Mouse (Mus musculus): ENCODE data around the gene Smyd3.

Gene Smyd3

DNA sequence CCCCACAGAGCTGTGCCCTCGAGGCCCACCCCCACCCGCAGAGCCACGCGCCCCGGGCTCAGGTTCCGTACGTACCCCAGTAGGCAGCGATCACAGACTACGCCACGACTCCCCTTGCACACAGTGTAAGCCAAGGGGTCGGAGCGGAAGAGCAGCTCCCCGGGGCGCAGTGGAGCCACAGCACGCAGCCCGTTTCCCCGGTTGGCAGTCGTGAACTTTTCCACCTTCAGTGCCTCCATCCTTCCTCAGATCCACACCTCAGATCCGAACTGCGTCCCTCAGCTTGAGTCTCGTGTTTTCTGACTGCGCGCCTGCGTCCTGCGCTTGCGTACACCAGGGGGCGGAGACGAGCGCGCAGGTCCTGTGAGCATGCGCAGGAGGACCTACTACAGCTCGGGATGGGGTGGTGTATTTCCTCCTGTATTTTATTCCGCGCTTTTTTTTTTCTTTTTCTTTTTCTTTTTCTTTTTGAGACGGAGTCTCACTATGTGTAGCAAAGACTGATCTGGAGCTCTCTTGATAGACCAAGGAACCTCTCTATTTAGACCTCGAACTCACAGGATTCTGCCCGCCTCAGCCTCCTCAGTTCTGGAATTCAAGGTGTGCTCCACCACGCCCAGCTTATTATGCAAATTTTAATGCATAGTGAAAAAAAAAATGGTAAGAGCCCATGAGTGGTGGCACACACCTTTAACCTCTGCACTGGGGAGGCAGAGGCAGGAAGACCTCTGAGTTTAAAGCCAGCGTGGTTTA lies at the start of gene Smyd3:
Gene Smyd3 (minus strand): TSS at position 329 of the 753 bp plus-strand sequence.
- DNase-seq (ENCODE audit: low read depth, low spot score): peak; percentile 94

DNA sequence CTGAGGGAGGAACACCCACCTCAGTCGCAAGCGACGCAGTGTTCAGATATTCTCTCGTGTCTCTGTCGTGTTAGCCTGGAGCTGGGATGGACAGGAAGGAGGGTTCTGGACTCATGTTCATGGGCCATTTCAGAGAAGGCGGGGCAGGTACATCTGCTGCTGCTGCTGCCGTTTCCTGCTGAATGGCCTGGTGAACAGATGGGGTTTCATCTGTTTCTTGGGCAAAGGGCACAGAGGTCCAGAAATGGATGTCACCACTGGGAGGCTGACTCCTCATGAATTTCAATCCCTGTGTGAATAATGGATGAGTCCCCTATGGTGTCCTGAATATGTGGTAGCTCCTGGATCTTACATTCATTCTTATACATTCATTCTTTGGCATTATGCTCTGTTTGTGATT lies 49.7 kb upstream of the Smyd3 start:
- no peak for DNase-seq (ENCODE audit: low read depth, low spot score)

GRCm38 (mm10) chr1:179563926-179564325 lies 46.1 kb upstream of the Smyd3 start:
- DNase-seq (ENCODE audit: low read depth, low spot score): no peak

GRCm38 (mm10) chr1:179563211-179563610 lies 45.4 kb upstream of the Smyd3 start:
- peak; percentile 33 for DNase-seq (ENCODE audit: low read depth, low spot score)

DNA sequence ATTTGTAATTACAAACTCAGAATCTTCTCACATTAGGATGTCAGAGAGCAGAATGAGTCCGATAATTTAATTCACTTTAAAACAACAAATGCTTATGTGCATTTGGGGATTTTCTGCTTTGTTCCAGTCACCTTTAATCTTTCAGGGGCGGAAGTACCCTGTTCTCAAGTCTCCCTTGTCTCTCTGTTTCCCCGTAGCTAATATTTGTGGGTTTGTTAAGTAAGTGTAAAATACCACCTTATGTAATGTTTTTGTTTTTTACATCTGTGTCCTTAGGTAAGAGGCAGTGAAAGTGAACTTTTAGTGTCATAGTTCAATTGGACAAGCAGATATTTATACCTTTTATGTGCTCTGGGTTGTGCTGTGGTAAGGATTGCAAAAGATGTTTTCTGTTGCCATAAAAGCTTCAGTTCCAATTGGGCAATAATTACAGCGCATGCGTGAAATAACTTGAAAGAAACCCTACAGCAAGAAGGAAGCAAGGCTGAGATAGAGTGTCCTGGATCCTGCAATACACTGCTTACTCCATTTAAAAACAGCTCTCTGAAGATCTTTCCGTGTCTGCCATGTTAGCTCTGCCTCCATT lies 43.1 kb upstream of the Smyd3 start:
- no peak for DNase-seq (ENCODE audit: low read depth, low spot score)

DNA sequence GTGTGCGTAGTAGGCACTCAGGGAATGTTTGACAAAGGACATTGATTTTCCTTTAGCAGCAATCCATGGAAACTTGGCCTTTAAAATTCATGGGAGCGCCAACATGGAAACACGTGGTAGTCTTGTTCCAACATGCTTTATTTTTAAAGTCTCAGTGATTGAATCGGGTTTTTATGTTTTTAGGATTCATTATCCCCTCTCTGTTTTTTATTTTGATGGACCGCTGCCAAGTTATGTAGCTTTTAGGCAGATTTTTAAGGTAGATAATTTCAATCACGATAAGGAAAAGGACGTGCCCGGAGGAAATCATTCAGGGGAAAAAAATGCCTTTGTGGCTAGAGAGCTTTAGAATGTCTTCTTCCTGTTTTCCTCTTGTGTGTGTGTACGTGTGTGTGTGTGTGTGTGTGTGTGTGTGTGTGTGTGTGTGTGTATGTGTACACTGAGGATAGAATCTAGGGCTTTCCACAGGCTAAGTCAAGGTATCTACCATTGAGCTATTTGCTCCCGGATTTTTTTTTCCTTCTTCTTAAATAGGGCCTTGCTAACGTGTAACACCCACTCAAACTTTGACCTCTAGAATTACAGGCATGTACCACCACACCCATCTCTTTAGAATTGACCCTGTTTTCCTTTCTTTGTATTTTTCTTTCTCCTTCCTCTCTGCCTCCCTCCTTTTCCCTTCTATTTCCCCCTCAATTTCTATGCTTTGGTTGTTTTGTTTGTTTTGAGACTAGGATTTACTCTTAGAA lies 41.8 kb upstream of the Smyd3 start:
- DNase-seq (ENCODE audit: low read depth, low spot score): no peak

DNA sequence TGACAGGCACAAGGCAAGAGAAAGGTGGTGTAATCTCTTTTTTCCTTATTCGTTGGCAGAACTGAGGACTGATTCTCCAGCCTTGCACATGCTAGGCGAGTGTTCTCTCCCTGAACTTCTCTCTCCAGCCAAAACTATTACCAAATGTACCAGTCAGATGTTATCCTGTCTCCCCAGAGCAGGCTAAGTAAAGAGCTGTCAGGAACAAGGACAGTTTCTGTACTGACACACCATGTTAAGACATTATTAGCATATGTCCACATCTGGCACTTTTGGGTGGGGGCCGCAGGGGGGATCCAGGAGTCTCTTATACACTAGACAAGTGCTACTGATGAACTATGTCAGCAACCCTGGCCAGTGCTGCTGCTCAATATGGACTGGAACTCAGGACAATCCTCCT lies 39.1 kb upstream of the Smyd3 start:
- no peak for DNase-seq (ENCODE audit: low read depth, low spot score)

GRCm38 (mm10) chr1:179553949-179554347 lies 36.1 kb upstream of the Smyd3 start:
- DNase-seq (ENCODE audit: low read depth, low spot score): peak; percentile 31

DNA sequence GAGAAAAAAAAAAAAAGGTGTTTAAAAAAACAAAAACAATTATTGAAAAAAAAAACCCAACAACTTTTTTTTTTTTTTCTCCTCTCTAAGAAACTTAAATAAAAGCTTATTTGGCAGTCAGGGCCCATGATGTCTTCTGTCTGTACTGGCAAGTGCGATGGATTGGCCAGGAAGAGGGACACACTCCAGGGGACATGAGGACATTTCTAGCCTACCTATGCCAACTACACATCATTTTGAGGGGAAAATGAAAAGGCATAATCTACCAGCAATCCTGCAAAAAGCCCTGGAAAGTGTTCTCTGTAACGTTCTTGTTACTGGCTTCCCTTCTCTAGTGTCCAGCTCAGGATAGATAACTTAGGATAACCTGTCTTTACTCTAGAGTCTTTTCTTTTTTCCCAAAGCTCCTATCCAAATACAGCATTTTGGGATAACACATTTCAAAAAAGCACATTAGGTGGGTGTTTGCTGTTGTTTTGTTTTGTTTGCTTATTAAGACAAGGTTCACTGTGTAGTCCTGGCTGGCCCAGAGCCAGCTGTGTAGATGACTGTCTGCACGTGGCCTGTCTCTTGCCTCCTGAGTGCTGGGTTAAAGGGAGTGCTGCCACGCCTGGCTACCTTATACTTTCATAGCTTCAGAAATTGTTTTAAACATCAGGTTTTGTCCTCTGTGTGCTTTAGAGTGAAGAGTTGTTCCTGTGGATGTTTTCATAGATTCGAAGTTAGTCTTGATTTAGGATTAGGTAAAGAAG lies 35.5 kb upstream of the Smyd3 start:
- peak; percentile 60 for DNase-seq (ENCODE audit: low read depth, low spot score)

DNA sequence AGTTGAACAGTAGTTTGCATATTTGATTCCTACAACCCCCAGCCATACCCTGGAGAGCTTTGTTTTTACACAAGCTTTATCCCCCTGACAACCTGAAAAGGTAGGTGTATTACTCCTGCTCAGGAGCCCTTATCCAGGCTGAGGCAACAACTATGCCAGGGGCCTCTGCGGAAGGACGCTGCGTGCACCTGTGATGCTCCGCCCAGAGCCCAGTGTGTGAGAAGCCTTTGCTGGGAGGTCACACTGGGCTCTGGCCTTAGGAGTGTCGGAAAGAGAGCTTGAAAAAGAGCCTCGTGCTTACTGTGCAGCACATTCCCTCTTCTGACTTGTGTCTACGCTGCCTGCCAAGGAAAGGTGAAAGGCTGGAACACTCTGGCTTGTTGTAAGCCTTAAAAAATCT lies 34.9 kb upstream of the Smyd3 start:
- DNase-seq (ENCODE audit: low read depth, low spot score): peak; percentile 44

- DNase-seq (ENCODE audit: low read depth, low spot score): no peak
Measured at GRCm38 (mm10) chr1:179551921-179552320, 34.1 kb upstream of the Smyd3 start.

- DNase-seq (ENCODE audit: low read depth, low spot score): no peak
Measured at GRCm38 (mm10) chr1:179551336-179551735, 33.5 kb upstream of the Smyd3 start.

GRCm38 (mm10) chr1:179548996-179549752 lies 31.3 kb upstream of the Smyd3 start:
- DNase-seq (ENCODE audit: low read depth, low spot score): no peak

GRCm38 (mm10) chr1:179548220-179548619 lies 30.4 kb upstream of the Smyd3 start:
- DNase-seq (ENCODE audit: low read depth, low spot score): no peak

GRCm38 (mm10) chr1:179547176-179547575 lies 29.3 kb upstream of the Smyd3 start:
- peak; percentile 56 for DNase-seq (ENCODE audit: low read depth, low spot score)

DNA sequence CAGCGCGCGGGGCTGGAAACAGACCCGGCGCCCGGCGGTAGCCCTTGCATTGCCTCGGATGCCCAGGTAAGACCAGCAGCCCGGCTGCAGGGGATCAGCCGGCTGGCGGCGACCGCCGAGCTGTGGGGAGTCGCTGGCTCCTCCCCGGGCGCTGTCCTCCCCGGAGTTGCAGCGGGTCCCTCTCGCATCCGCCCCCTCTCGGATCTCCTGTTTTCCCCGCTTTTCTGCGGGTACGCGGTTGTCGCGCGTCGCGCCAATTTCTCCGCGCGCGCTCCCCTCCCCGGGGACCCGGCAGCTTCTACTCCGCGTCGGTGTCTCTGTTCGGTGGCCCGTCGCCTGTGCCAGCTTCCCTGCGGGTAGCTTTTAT lies 28.7 kb upstream of the Smyd3 start:
- peak; percentile 69 for DNase-seq (ENCODE audit: low read depth, low spot score)

GRCm38 (mm10) chr1:179545768-179546550 lies 28.1 kb upstream of the Smyd3 start, which contains the start of the genes Tfb2m and Cnst:
Gene Tfb2m (minus strand): TSS chr1:179546267.
Gene Cnst (plus strand): TSS chr1:179546370.
- peak; percentile 100 for DNase-seq (ENCODE audit: low read depth, low spot score)

DNA sequence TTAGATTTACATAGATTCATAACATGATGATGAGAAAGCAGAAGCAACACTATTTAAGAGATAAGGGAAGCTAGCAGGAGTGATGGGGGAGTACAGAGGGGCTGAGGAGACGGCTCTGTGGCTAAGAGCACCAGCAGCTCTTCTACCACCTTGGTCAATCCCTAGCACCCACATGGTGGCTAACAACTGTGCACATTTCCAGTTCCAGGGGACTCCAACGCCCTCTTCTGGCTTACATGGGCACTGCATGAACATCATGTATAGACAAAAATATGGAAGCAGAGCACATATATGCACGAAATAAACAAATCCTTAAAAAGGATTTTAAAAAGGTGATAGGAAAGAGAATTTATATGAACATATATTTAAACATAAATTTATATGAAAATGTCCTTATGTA lies 23.7 kb upstream of the Smyd3 start:
- no peak for DNase-seq (ENCODE audit: low read depth, low spot score)

GRCm38 (mm10) chr1:179539887-179540286 lies 22.0 kb upstream of the Smyd3 start:
- DNase-seq (ENCODE audit: low read depth, low spot score): no peak

- DNase-seq (ENCODE audit: low read depth, low spot score): no peak
Measured at GRCm38 (mm10) chr1:179539054-179539453, 21.2 kb upstream of the Smyd3 start.

All from brain, adult 2 months (tissue).